Mouse (Mus musculus) bone marrow macrophage, adult 2 months (primary cell): ENCODE data around the gene Manba. TPM values are rescaled to one million over a fixed set of nuclear protein-coding genes. Genes with fewer than 3 reads are reported as not detected.
"Not testable (repeated sequence)": the region's sequence is repeated elsewhere in the genome, so short reads cannot be mapped to it uniquely, and the experiment has no call there.

Experiments used
- H3K27ac ChIP-seq: 2 replicates; pipeline ENCODE4 v1.5.1; 2012; ENCODE audit warnings: low read depth, low read length; ENCODE audit not compliant: insufficient read depth
- H3K4me1 ChIP-seq: 2 replicates; pipeline ENCODE4 v1.6.1; 2012; ENCODE audit warnings: low read length; ENCODE audit not compliant: control insufficient read depth, insufficient read depth
- H3K4me3 ChIP-seq: 2 replicates; pipeline ENCODE4 v1.5.1; 2012; ENCODE audit warnings: mild to moderate bottlenecking, low read length, moderate library complexity; ENCODE audit not compliant: insufficient read depth
- CTCF ChIP-seq: IDR thresholded peaks from 2 replicates; pipeline ENCODE4 v1.5.1; 2012; ENCODE audit warnings: low read depth, mild to moderate bottlenecking, low read length, moderate library complexity
- POLR2A ChIP-seq: IDR thresholded peaks from 2 replicates; pipeline ENCODE4 v1.6.1; 2012; ENCODE audit warnings: mild to moderate bottlenecking, low read depth, low read length, borderline replicate concordance
- polyA plus RNA-seq: library from polyadenylated mRNA; stranded (reverse); fragments of >200 nt; gene quantifications from 2 replicates; pipeline ENCODE4 v1.2.4, GENCODE M21; 2012; ENCODE audit not compliant: missing spikeins, insufficient read depth, insufficient read length

Gene Manba
- polyA plus RNA-seq, 1 experiment: 38.8 TPM

- Histone ChIP-seq H3K27ac (peak overlapping the region; percentile 58), H3K4me3 (peak overlapping the region; percentile 95), H3K4me1 (peaks cover 17% of the 10 kb centered on the region)
- TF ChIP-seq POLR2A (no peak), CTCF (no peak)
These were observed 460 bp downstream of the Manba start for GRCm38 (mm10) chr3:135485900-135486241.

- TF ChIP-seq POLR2A (no peak), CTCF (no peak)
- peak overlapping the region; percentile 95 for H3K4me3 ChIP-seq
- peaks cover 17% of the 10 kb centered on the region for H3K4me1 ChIP-seq
- 0 out of 2 replicates have a peak overlapping the region, but pooled peaks have one; percentile 58 for H3K27ac ChIP-seq
These were observed 940 bp downstream of the Manba start for GRCm38 (mm10) chr3:135486351-135486750.

- TF ChIP-seq POLR2A (no peak), CTCF (no peak)
- Histone ChIP-seq H3K27ac (no peak overlapping the region), H3K4me3 (no peak overlapping the region), H3K4me1 (peaks cover 17% of the 10 kb centered on the region)
These were observed 2.4 kb downstream of the Manba start for GRCm38 (mm10) chr3:135487803-135488202.

- Histone ChIP-seq H3K27ac (no peak overlapping the region), H3K4me1 (peaks cover 17% of the 10 kb centered on the region), H3K4me3 (no peak overlapping the region)
- TF ChIP-seq POLR2A (no peak), CTCF (no peak)
These were observed 4.6 kb downstream of the Manba start for GRCm38 (mm10) chr3:135489865-135490520.

GRCm38 (mm10) chr3:135491102-135491501 is 5.7 kb downstream of the Manba start:
- Histone ChIP-seq H3K27ac (no peak overlapping the region), H3K4me3 (no peak overlapping the region), H3K4me1 (peaks cover 17% of the 10 kb centered on the region)
- TF ChIP-seq CTCF: no peak
- TF ChIP-seq POLR2A: no peak

GRCm38 (mm10) chr3:135493320-135493719 is 7.9 kb downstream of the Manba start:
- not testable (repeated sequence) for H3K27ac ChIP-seq, H3K4me3 ChIP-seq, H3K4me1 ChIP-seq

GRCm38 (mm10) chr3:135497956-135498355 is 12.5 kb downstream of the Manba start:
- peaks cover 34% of the 10 kb centered on the region for H3K4me1 ChIP-seq
- not testable (repeated sequence) for H3K27ac ChIP-seq, H3K4me3 ChIP-seq

- H3K4me3 ChIP-seq: no peak overlapping the region
- H3K4me1 ChIP-seq: peaks cover 36% of the 10 kb centered on the region
- no peak overlapping the region; the same call in 1 of the 2 replicates for H3K27ac ChIP-seq
- TF ChIP-seq CTCF (no peak), POLR2A (no peak)
These were observed 13.5 kb downstream of the Manba start for GRCm38 (mm10) chr3:135498891-135499290.

GRCm38 (mm10) chr3:135503160-135503559 is 17.7 kb downstream of the Manba start:
- H3K4me1 ChIP-seq: peaks cover 36% of the 10 kb centered on the region
- H3K4me3 ChIP-seq: no peak overlapping the region
- TF ChIP-seq CTCF: no peak
- no peak for TF ChIP-seq POLR2A
- no peak overlapping the region for H3K27ac ChIP-seq

GRCm38 (mm10) chr3:135505369-135505909 is 20.0 kb downstream of the Manba start:
- TF ChIP-seq CTCF (peak; percentile 87), POLR2A (no peak)
- H3K4me1 ChIP-seq: peaks cover 23% of the 10 kb centered on the region
- no peak overlapping the region for H3K4me3 ChIP-seq
- H3K27ac ChIP-seq: no peak overlapping the region

GRCm38 (mm10) chr3:135505916-135506482 is 20.6 kb downstream of the Manba start:
- no peak for TF ChIP-seq CTCF
- TF ChIP-seq POLR2A: no peak
- H3K4me3 ChIP-seq: no peak overlapping the region

More at GRCm38 (mm10) chr3:135505916-135506482, 20.6 kb downstream of the Manba start:
- peaks cover 17% of the 10 kb centered on the region for H3K4me1 ChIP-seq
- no peak overlapping the region for H3K27ac ChIP-seq
